Mouse (Mus musculus) A20 (cell line): ENCODE measurements around the gene Maml2.

Source experiments
- DNase-seq: peaks from one replicate; pipeline ENCODE4 v3.0.0-alpha.2; 2011; ENCODE audit warnings: low read depth, low spot score

Maml2 gene

GRCm38 (mm10) chr9:13309807-13310206, 12.1 kb downstream of the Maml2 start:
- no peak for DNase-seq

- no peak for DNase-seq
These were observed 12.5 kb downstream of the Maml2 start for GRCm38 (mm10) chr9:13310236-13310635.

- DNase-seq = no peak
These were observed 13.3 kb downstream of the Maml2 start for GRCm38 (mm10) chr9:13311094-13311493.

GRCm38 (mm10) chr9:13313923-13314322, 16.2 kb downstream of the Maml2 start:
- no peak for DNase-seq

- DNase-seq = no peak
These were observed 16.8 kb downstream of the Maml2 start for GRCm38 (mm10) chr9:13314577-13315004.

- no peak for DNase-seq
These were observed 17.6 kb downstream of the Maml2 start for GRCm38 (mm10) chr9:13315393-13315792.

GRCm38 (mm10) chr9:13319566-13319965, 21.8 kb downstream of the Maml2 start:
- no peak for DNase-seq

GRCm38 (mm10) chr9:13320800-13321364, 23.1 kb downstream of the Maml2 start:
- no peak for DNase-seq

GRCm38 (mm10) chr9:13323074-13323473, 25.3 kb downstream of the Maml2 start:
- no peak for DNase-seq

- peak; percentile 19 for DNase-seq
These were observed 25.9 kb downstream of the Maml2 start for GRCm38 (mm10) chr9:13323612-13324011.

GRCm38 (mm10) chr9:13414230-13414766, 116.5 kb downstream of the Maml2 start:
- DNase-seq = no peak

GRCm38 (mm10) chr9:13425031-13425940, 127.5 kb downstream of the Maml2 start:
- DNase-seq = no peak

- DNase-seq = no peak
These were observed 131.8 kb downstream of the Maml2 start for GRCm38 (mm10) chr9:13429477-13430125.

- no peak for DNase-seq
These were observed 132.5 kb downstream of the Maml2 start for GRCm38 (mm10) chr9:13430302-13430701.

- no peak for DNase-seq
These were observed 133.0 kb downstream of the Maml2 start for GRCm38 (mm10) chr9:13430744-13431143.

- DNase-seq = no peak
These were observed 133.9 kb downstream of the Maml2 start for GRCm38 (mm10) chr9:13431646-13432045.

GRCm38 (mm10) chr9:13433501-13434090, 135.8 kb downstream of the Maml2 start:
- DNase-seq = no peak

GRCm38 (mm10) chr9:13440911-13441310, 143.2 kb downstream of the Maml2 start:
- DNase-seq = no peak

GRCm38 (mm10) chr9:13442012-13442735, 144.4 kb downstream of the Maml2 start:
- no peak for DNase-seq

GRCm38 (mm10) chr9:13443484-13444211, 145.9 kb downstream of the Maml2 start:
- peak; percentile 38 for DNase-seq
